Mouse (Mus musculus): Measurements from ENCODE around the gene Gm7579. TPM values are rescaled to one million over a fixed set of nuclear protein-coding genes. Genes with fewer than 3 reads are reported as not detected.

Gene Gm7579
- total RNA-seq, 2 experiments from 2014 or later = not detected

Other genes starting within 250 kb of the Gm7579 start
- gene Mob2, start 150.8 kb upstream of the Gm7579 start, total RNA-seq (2021) = 10 to 100 TPM; 21.1 to 21.2 TPM
- gene Dusp8, start 116.0 kb upstream of the Gm7579 start, total RNA-seq (2021) = 100 to 1,000 TPM; 142 to 154 TPM
- not detected for gene Gm45618, start 91.1 kb upstream of the Gm7579 start, total RNA-seq (2021)
- not detected for gene Gm39115, start 75.8 kb upstream of the Gm7579 start, total RNA-seq (2021)
- gene Gm45337, start 67.3 kb upstream of the Gm7579 start, total RNA-seq (2021) = not detected
- not detected for gene Gm29735, start 54.7 kb upstream of the Gm7579 start, total RNA-seq (2021)
- not detected for gene Gm4553, start 46.1 kb upstream of the Gm7579 start, total RNA-seq (2021)
- gene Krtap5-2, start 35.9 kb upstream of the Gm7579 start, total RNA-seq (2021) = not detected
- gene Gm10153, start 21.5 kb upstream of the Gm7579 start, total RNA-seq (2021) = not detected
- gene Krtap5-3, start 10.5 kb upstream of the Gm7579 start, total RNA-seq (2021) = not detected
- not detected for gene Krtap5-5, start 18.1 kb downstream of the Gm7579 start, total RNA-seq (2021)
- not detected for gene Gm40460, start 29.2 kb downstream of the Gm7579 start, total RNA-seq (2021)
- not detected for gene Gm2431, start 46.5 kb downstream of the Gm7579 start, total RNA-seq (2021)
- gene Gm4559, start 62.5 kb downstream of the Gm7579 start, total RNA-seq (2021) = not detected
- not detected for gene Krtap5-1, start 85.3 kb downstream of the Gm7579 start, total RNA-seq (2021)
- gene Krtap5-4, start 91.7 kb downstream of the Gm7579 start, total RNA-seq (2021) = not detected
- gene Ifitm10, start 161.9 kb downstream of the Gm7579 start, total RNA-seq (2021) = 1 to 10 TPM; 6.3 to 9.4 TPM
- gene Gm49369, start 170.8 kb downstream of the Gm7579 start, total RNA-seq (2021) = 1 to 10 TPM in 1 of 2 experiments, not detected in 1; 5.0 TPM
- 100 to 1,000 TPM; 133 to 157 TPM for gene Ctsd, start 176.2 kb downstream of the Gm7579 start, total RNA-seq (2021)
- not detected for gene Syt8, start 223.0 kb downstream of the Gm7579 start, total RNA-seq (2021)
- not detected for gene Tnni2, start 229.9 kb downstream of the Gm7579 start, total RNA-seq (2021)
- gene Lsp1, start 248.9 kb downstream of the Gm7579 start, total RNA-seq (2021) = 1 to 10 TPM; 5.5 to 5.7 TPM